In the genomic region with DNA sequence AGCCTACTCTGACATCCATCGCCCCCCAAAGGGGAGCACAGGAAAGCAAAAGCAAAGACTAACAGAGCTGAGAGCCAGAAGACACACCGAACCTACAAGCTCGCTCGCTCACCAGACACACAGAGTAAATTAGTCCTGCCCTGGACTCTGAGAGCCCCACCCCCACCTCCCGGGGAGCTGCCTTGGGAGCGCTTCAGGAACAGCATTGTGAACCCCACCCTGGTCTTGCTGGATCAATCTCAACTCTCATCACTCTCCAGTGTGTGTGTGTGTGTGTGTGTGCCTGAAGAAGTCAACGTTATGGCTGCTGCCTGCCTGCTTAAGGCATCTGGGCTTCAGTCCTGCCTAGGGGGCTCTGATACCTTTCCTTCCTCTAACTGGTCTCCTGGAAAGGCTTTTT, we compare ENCODE assay signal across 10 mouse cellular contexts. TPM values are rescaled to one million over a fixed set of nuclear protein-coding genes. Genes with fewer than 3 reads are reported as not detected.
DNase-seq lines count a peak whose midpoint lies in the region; ATAC-seq and TF ChIP-seq lines count a peak whose summit lies in the region.
"Had no signal": no experiment of that assay in that cellular context is flagged by ENCODE, and none has a peak within 500 bp of the region (broad histone marks: within the 10 kb centered on the region; RNA-seq: fewer than 3 reads in every experiment).

No protein-coding gene starts in this region.

- no peak for TF ChIP-seq CTCF in brain, embryonic 14.5 days (IDR thresholded peaks at IDR 0.05; ENCODE audit: borderline replicate concordance, extremely low read depth, insufficient read depth, insufficient read length)
- TF ChIP-seq CTCF in cerebellum, adult 2 months (IDR thresholded peaks at IDR 0.05; ENCODE audit: borderline replicate concordance, insufficient read depth, low read depth, low read length) = no peak
- TF ChIP-seq CTCF in left cerebral cortex, adult 2 months (IDR thresholded peaks at IDR 0.05) = no peak

- no peaks in the 10 kb centered on the region; the same call in 1 of the 2 replicates for H3K9me3 ChIP-seq in limb, embryonic 12.5 days
- H3K9me3 ChIP-seq in limb, embryonic 10.5 days (replicated peaks) = no peaks in the 10 kb centered on the region
- H3K9me3 ChIP-seq in liver, embryonic 12.5 days (replicated peaks) = no peaks in the 10 kb centered on the region
- H3K9me3 ChIP-seq: liver, embryonic 13.5 days had no signal

- intact Hi-C loops in left cerebral cortex, adult 2 months (cut with DNase I) = loop anchor here (5.0 to 10.0 kb wide), 3 partner anchors 215 to 462 kb away; no protein-coding TSS in a partner anchor

- H3K4me3 ChIP-seq in limb, embryonic 12.5 days (replicated peaks) = no peak overlapping the region
- H3K4me3 ChIP-seq in limb, embryonic 10.5 days = no peak overlapping the region
- H3K4me3 ChIP-seq in liver, embryonic 12.5 days = no peak overlapping the region
- H3K4me3 ChIP-seq in cerebellum, adult 2 months (replicated peaks; ENCODE audit: insufficient read depth, low read depth, low read length) = no peak overlapping the region
- no peak overlapping the region for H3K4me3 ChIP-seq in left cerebral cortex, adult 2 months
- H3K4me3 ChIP-seq: liver, embryonic 13.5 days had no signal

- no peak for ATAC-seq in limb, embryonic 12.5 days (ENCODE audit: insufficient number of reproducible peaks, insufficient read depth, low FRiP score, low TSS enrichment, low read depth)
- ATAC-seq in liver, embryonic 12.5 days = no peak

- H3K27ac ChIP-seq in limb, embryonic 12.5 days = no peak overlapping the region
- H3K27ac ChIP-seq in limb, embryonic 10.5 days = no peak overlapping the region
- H3K27ac ChIP-seq in liver, embryonic 12.5 days = no peak overlapping the region
- H3K27ac ChIP-seq in cerebellum, adult 2 months (ENCODE audit: insufficient read depth, low read length) = no peak overlapping the region
- no peak overlapping the region for H3K27ac ChIP-seq in left cerebral cortex, adult 2 months
- H3K27ac ChIP-seq: liver, embryonic 13.5 days had no signal

- peaks cover 24% of the 10 kb centered on the region for H3K27me3 ChIP-seq in limb, embryonic 12.5 days
- peaks cover 32% of the 10 kb centered on the region for H3K27me3 ChIP-seq in limb, embryonic 10.5 days (ENCODE audit: low read depth, poor library complexity, severe bottlenecking)
- H3K27me3 ChIP-seq in liver, embryonic 12.5 days (replicated peaks) = peaks cover 47% of the 10 kb centered on the region
- H3K27me3 ChIP-seq in cerebellum, adult 2 months (ENCODE audit: control insufficient read depth, insufficient read depth, low read length) = no peaks in the 10 kb centered on the region

- H3K36me3 ChIP-seq in limb, embryonic 12.5 days = no peaks in the 10 kb centered on the region
- H3K36me3 ChIP-seq in limb, embryonic 10.5 days = no peaks in the 10 kb centered on the region
- no peaks in the 10 kb centered on the region for H3K36me3 ChIP-seq in liver, embryonic 12.5 days
- H3K36me3 ChIP-seq: liver, embryonic 13.5 days had no signal

- TF ChIP-seq POLR2A in brain, embryonic 14.5 days (IDR thresholded peaks at IDR 0.05; ENCODE audit: borderline replicate concordance, extremely low read depth, insufficient read depth, insufficient read length, poor library complexity, severe bottlenecking) = no peak
- no peak for TF ChIP-seq POLR2A in cerebellum, adult 2 months (IDR thresholded peaks at IDR 0.05; ENCODE audit: borderline replicate concordance, insufficient read depth, low read length)

- peaks cover 5% of the 10 kb centered on the region; the same call in 1 of the 2 replicates for H3K4me1 ChIP-seq in limb, embryonic 12.5 days (replicated peaks)
- H3K4me1 ChIP-seq in limb, embryonic 10.5 days = peaks cover 17% of the 10 kb centered on the region
- H3K4me1 ChIP-seq in liver, embryonic 12.5 days = peaks cover 19% of the 10 kb centered on the region; the same call in 1 of the 2 replicates
- H3K4me1 ChIP-seq in cerebellum, adult 2 months (ENCODE audit: control insufficient read depth, insufficient read depth, low read length) = no peaks in the 10 kb centered on the region

- H3K9ac ChIP-seq in limb, embryonic 12.5 days (replicated peaks) = no peak overlapping the region
- no peak overlapping the region for H3K9ac ChIP-seq in liver, embryonic 12.5 days
- H3K9ac ChIP-seq: liver, embryonic 13.5 days had no signal

- DNase-seq in limb, embryonic 10.5 days (ENCODE audit: low spot score) = no peak
- peak; percentile 26 for DNase-seq in brain, embryonic 14.5 days (ENCODE audit: low read depth)
- peak; percentile 24 for DNase-seq in heart, adult 8-10 months (ENCODE audit: low spot score)
- DNase-seq in cerebellum, adult 11-12 months = no peak
- no peak for DNase-seq in cerebellum, adult 2 months
- DNase-seq in left cerebral cortex, adult 2 months (ENCODE audit: extremely low spot score in 1 of 2, low spot score in 2 of 2) = no peak
- DNase-seq: liver, embryonic 13.5 days; right cerebral cortex, adult 18-20 months had no signal

- peak overlapping the region; percentile 16; the same call in 1 of the 2 replicates for H3K4me2 ChIP-seq in limb, embryonic 12.5 days
- 0 out of 2 replicates have a peak overlapping the region, but pooled peaks have one; percentile 12 for H3K4me2 ChIP-seq in liver, embryonic 12.5 days
- H3K4me2 ChIP-seq: liver, embryonic 13.5 days had no signal

- WGBS in limb, embryonic 12.5 days = 16% methylated on average over 7 of the region's 7 CpGs
- 16% methylated on average over 7 of the region's 7 CpGs for WGBS in limb, embryonic 10.5 days
- 20% methylated on average over 7 of the region's 7 CpGs for WGBS in liver, embryonic 12.5 days (ENCODE audit: insufficient replicate concordance)
- WGBS in cerebellum, adult 2 months = 41% methylated on average over 7 of the region's 7 CpGs

RNA-seq across cellular contexts. Expression of a gene that starts 1.7 kb away (rescaled TPM):
- 0.19 and 0.41 TPM in 2 replicates for polyA plus RNA-seq in limb, embryonic 12.5 days (2016; fragmentation: Nextera tagmentation; extraction: Ambion mirVana)
- 0.10 and 0.16 TPM in 2 replicates for polyA plus RNA-seq in limb, embryonic 10.5 days (2016; fragmentation: Nextera tagmentation; extraction: Ambion mirVana)
- 25.6 and 53.4 TPM in 2 replicates for polyA plus RNA-seq in brain, embryonic 14.5 days (2012; rRNA removed)
- 1 to 10 TPM; 2.7 to 3.8 (median 3.4) TPM for total RNA-seq in heart, adult 8-10 months (2022)
- 0.01 and 0.05 TPM in 2 replicates for polyA plus RNA-seq in liver, embryonic 12.5 days (2016; fragmentation: Nextera tagmentation; extraction: Ambion mirVana)
- polyA plus RNA-seq in cerebellum, adult 2 months (2012; rRNA removed) = 78.3 and 80.4 TPM in 2 replicates
- total RNA-seq in left cerebral cortex, adult 2 months (2021) = 100 to 1,000 TPM; 127 to 134 TPM

Comparison
In these comparisons a context has a peak if more than half of its experiments do, and no peak if none do; other contexts are left out.
1. DNase-seq: peak in brain, embryonic 14.5 days (single experiment) and heart, adult 8-10 months (single experiment); none in limb, embryonic 10.5 days (single experiment), cerebellum, adult 11-12 months (single experiment), cerebellum, adult 2 months (0 of 2) and left cerebral cortex, adult 2 months (0 of 2).
2. RNA of a gene that starts 1.7 kb away (polyA plus RNA-seq): 78.3 to 80.4 TPM in cerebellum, adult 2 months and 25.6 to 53.4 TPM in brain, embryonic 14.5 days; 0.19 to 0.41 TPM in limb, embryonic 12.5 days, 0.10 to 0.16 TPM in limb, embryonic 10.5 days and 0.01 to 0.05 TPM in liver, embryonic 12.5 days; every median in the first group is over 10 times any median in the second.